Mouse (Mus musculus): Measurements from ENCODE around the gene Plekhd1. TPM values are rescaled to one million over a fixed set of nuclear protein-coding genes. Genes with fewer than 3 reads are reported as not detected.

Gene Plekhd1
- 1.2 and 1.4 TPM in 2 replicates for polyA plus RNA-seq (2014; fragmentation: Nextera tagmentation; extraction: Ambion mirVana)

DNA sequence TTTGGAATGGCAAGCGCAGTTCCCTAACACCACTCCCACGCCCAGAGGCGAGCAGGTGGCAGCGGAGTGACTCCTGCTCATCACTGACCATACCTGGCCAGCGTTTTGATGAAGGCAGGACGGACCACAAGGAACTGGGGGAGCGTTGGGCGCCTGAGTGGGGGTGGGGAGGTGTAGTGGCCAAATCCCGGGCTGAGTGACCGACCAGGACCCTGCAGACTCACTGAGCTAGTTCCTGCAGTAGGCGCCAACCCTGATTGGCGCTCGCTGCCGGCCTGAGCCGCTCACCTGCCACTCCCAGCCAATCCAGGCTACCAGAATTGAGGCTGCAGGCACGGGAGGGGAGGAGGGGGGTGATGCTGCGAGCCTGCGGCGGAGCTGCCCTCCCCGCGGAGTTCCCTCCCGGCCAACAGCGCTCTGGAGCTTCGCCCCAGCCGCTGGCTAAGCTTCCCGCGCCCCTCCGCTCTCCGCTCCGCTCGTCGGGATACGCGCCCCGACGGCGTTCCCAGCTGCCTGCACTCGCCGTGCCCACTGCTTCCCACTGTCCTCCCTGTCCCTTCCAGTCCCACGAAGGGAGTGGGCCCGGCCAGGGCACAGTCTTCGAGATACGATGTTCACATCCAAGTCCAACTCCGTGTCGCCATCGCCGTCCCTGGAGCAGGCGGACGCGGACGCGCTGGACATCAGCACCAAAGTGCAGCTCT lies at the start of gene Plekhd1:
Plekhd1 (plus strand) TSS at position 323 of the 704 bp plus-strand sequence.
- H3K9ac ChIP-seq (ENCODE audit: low read depth, low read length) = 0 out of 2 replicates have a peak within 1 kb of the TSS, but pooled peaks have one; percentile 34
- DNase-seq (ENCODE audit: low spot score) (peak; percentile 56), ATAC-seq (ENCODE audit: low read depth) (peak; percentile 81)
- no peaks in the 10 kb centered on the region for H3K36me3 ChIP-seq (ENCODE audit: control insufficient read depth, insufficient read depth, low read length)
- peaks cover 15% of the 10 kb centered on the region for H3K4me1 ChIP-seq (ENCODE audit: control insufficient read depth, insufficient read depth, low read length)
- no peak within 1 kb of the TSS for H3K27ac ChIP-seq (replicated peaks; ENCODE audit: low read depth, low read length)
- peaks cover 44% of the 10 kb centered on the region for H3K27me3 ChIP-seq (replicated peaks; ENCODE audit: control insufficient read depth, insufficient read depth, low read length)
- peak within 1 kb of the TSS; percentile 42 for H3K4me3 ChIP-seq (ENCODE audit: low read depth, low read length)
- H3K9me3 ChIP-seq (ENCODE audit: control insufficient read depth, low read length) = no peaks in the 10 kb centered on the region
- H3K4me2 ChIP-seq (ENCODE audit: low read depth, low read length) = peak within 1 kb of the TSS; percentile 62
- 3% methylated on average over 31 of the region's 52 CpGs for WGBS

DNA sequence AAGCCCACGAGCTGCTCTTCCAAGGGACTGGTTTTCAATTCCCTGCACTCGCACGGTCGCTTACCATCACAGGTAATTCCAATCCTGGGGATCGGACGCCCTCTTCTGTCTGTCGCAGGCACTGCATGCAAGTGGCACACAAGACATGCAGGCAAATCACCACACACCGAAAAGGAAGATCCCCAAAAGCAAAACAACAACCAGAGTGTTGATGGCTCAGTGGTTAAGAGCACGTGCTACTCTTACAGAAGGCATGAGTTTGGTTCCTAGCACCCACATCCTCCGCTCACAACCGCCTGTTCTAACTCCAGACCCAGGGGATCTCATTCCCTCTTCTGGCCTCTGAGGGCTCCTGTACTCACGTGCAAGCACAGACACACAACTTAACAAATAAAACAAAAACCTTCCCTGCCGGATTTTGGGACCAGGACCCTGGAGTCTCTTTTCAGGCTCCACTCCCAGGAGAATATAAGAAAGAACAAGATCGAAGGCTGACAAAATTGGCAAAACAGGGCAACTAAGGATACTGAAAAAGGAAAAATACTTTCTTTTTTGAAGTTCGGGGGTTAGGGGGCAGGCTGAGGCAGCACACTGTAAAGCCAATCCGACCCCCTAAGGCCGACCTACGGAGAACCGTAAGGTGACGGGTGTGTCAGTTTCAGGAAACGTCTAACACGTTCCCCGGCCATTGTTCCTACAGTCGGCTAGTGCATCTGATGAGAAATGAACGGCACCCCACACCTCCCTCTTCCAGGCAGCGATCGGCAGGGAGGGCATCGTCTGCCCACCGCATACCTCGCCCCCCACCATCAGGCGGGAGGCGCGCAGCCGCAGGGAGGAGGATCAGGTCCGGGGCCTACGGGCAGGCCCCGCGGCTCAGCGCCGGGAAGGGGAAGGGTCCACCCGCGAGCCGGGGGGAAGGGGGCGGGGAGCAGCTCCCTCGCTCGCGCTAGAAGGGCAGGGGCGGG lies 49.4 kb upstream of the Plekhd1 start:
- Histone ChIP-seq H3K4me1 (ENCODE audit: control insufficient read depth, insufficient read depth, low read length) (peaks cover 26% of the 10 kb centered on the region), H3K27me3 (replicated peaks; ENCODE audit: control insufficient read depth, insufficient read depth, low read length) (no peaks in the 10 kb centered on the region), H3K36me3 (ENCODE audit: control insufficient read depth, insufficient read depth, low read length) (peaks cover 42% of the 10 kb centered on the region), H3K9ac (ENCODE audit: low read depth, low read length) (peak overlapping the region; percentile 92), H3K9me3 (ENCODE audit: control insufficient read depth, low read length) (no peaks in the 10 kb centered on the region), H3K27ac (replicated peaks; ENCODE audit: low read depth, low read length) (peak overlapping the region; percentile 93), H3K4me3 (ENCODE audit: low read depth, low read length) (peak overlapping the region; percentile 81), H3K4me2 (ENCODE audit: low read depth, low read length) (peak overlapping the region; percentile 88)
- DNase-seq (ENCODE audit: low spot score) (peak; percentile 32), ATAC-seq (ENCODE audit: low read depth) (peak; percentile 64)
- WGBS = 3% methylated on average over 29 of the region's 48 CpGs

DNA sequence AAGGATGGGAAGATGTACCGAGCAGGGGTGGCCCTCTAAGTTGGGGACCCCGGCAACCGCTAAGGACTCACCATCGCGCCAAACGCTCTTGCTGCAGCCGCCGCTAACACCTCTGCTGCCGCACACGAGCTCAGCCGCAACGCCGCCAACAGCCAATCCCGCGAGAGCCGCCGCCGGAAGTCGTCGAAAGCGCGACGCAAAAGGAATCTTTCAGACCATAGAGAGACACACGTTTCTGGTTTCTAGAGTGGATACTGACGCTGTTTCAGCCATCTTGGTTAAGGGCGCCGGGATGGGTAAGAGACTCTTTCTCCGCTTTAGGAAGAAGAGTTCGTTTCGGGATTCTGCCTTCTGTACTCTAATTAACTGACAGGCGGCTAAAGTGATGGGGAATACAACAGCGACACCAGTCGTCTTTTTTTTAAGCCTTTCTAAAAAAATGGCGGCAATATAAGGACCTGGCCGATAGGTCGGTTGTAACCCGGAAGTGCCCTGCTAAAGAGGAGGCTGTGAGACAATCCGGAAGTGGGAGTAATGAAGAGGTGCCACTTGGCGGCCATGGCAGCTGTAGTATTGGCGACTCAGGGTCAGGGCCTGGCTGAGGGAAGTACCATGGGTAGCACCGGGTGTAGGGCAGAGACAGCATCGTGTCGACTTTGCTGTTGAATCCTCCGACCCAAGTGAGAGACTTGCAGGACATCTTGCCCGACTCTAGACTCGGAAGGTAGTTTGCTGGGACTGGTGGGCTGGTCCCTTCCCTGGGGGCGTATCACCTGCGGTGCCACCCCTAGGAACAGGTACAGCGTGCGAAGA lies 48.5 kb upstream of the Plekhd1 start, which contains the start of the genes Slc39a9 and Erh:
Slc39a9 (plus strand) TSS at position 191 of the 813 bp plus-strand sequence.
Erh (minus strand) TSS at position 649 of the 813 bp plus-strand sequence.
- Histone ChIP-seq H3K9me3 (ENCODE audit: control insufficient read depth, low read length) (no peaks in the 10 kb centered on the region), H3K27ac (replicated peaks; ENCODE audit: low read depth, low read length) (peak within 1 kb of the TSS; percentile 93), H3K4me1 (ENCODE audit: control insufficient read depth, insufficient read depth, low read length) (peaks cover 26% of the 10 kb centered on the region), H3K4me3 (ENCODE audit: low read depth, low read length) (peak within 1 kb of the TSS; percentile 81), H3K9ac (ENCODE audit: low read depth, low read length) (peak within 1 kb of the TSS; percentile 92), H3K4me2 (ENCODE audit: low read depth, low read length) (peak within 1 kb of the TSS; percentile 88), H3K36me3 (ENCODE audit: control insufficient read depth, insufficient read depth, low read length) (peaks cover 37% of the 10 kb centered on the region), H3K27me3 (replicated peaks; ENCODE audit: control insufficient read depth, insufficient read depth, low read length) (no peaks in the 10 kb centered on the region)
- ATAC-seq (ENCODE audit: low read depth) (peak; percentile 97), DNase-seq (ENCODE audit: low spot score) (peak; percentile 98)
- WGBS = under 1% methylated on average over 49 of the region's 50 CpGs

- Histone ChIP-seq H3K4me2 (ENCODE audit: low read depth, low read length) (peak overlapping the region; percentile 88), H3K4me3 (ENCODE audit: low read depth, low read length) (peak overlapping the region; percentile 81), H3K4me1 (ENCODE audit: control insufficient read depth, insufficient read depth, low read length) (peaks cover 26% of the 10 kb centered on the region), H3K36me3 (ENCODE audit: control insufficient read depth, insufficient read depth, low read length) (peaks cover 35% of the 10 kb centered on the region), H3K27ac (replicated peaks; ENCODE audit: low read depth, low read length) (peak overlapping the region; percentile 93; the same call in 1 of the 2 replicates), H3K9ac (ENCODE audit: low read depth, low read length) (peak overlapping the region; percentile 92), H3K9me3 (ENCODE audit: control insufficient read depth, low read length) (no peaks in the 10 kb centered on the region), H3K27me3 (replicated peaks; ENCODE audit: control insufficient read depth, insufficient read depth, low read length) (no peaks in the 10 kb centered on the region)
- DNase-seq (ENCODE audit: low spot score) (no peak), ATAC-seq (ENCODE audit: low read depth) (no peak)
- WGBS = 5% methylated on average over 18 of the region's 18 CpGs
Measured at GRCm38 (mm10) chr12:80644506-80644868, 47.9 kb upstream of the Plekhd1 start.

DNA sequence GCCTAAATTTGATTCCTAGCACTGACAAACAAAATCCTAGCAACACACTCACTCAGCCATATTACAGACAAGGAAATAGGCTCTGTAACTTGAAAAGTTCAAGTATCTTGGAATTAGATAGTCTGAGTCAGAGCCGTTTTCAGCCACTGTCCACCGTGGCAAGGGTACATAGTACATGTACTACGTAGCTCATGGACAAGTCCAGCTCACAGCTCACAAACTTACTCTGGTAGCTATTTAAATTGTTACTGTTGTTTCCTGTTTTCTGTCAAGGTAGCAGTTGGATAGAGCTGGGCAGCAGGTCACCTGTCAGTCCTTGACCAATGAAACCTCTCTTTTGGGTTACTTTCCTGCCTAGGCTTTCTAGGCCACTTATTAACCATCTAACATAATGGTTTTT lies 46.0 kb upstream of the Plekhd1 start:
- Histone ChIP-seq H3K4me3 (ENCODE audit: low read depth, low read length) (0 out of 2 replicates have a peak overlapping the region, but pooled peaks have one; percentile 81), H3K27ac (replicated peaks; ENCODE audit: low read depth, low read length) (no peak overlapping the region), H3K27me3 (replicated peaks; ENCODE audit: control insufficient read depth, insufficient read depth, low read length) (no peaks in the 10 kb centered on the region), H3K36me3 (ENCODE audit: control insufficient read depth, insufficient read depth, low read length) (peaks cover 25% of the 10 kb centered on the region), H3K9me3 (ENCODE audit: control insufficient read depth, low read length) (no peaks in the 10 kb centered on the region), H3K4me2 (ENCODE audit: low read depth, low read length) (peak overlapping the region; percentile 88), H3K4me1 (ENCODE audit: control insufficient read depth, insufficient read depth, low read length) (peaks cover 26% of the 10 kb centered on the region), H3K9ac (ENCODE audit: low read depth, low read length) (peak overlapping the region; percentile 26; the same call in 1 of the 2 replicates)
- DNase-seq (ENCODE audit: low spot score) = no peak
- no peak for ATAC-seq (ENCODE audit: low read depth)
- 84% methylated on average over 3 of the region's 3 CpGs for WGBS

GRCm38 (mm10) chr12:80653951-80654658 lies 38.3 kb upstream of the Plekhd1 start:
- no peak overlapping the region for H3K27ac ChIP-seq (replicated peaks; ENCODE audit: low read depth, low read length)
- 95% methylated on average over 7 of the region's 7 CpGs for WGBS
- ATAC-seq (ENCODE audit: low read depth) = peak; percentile 53; the same call in 1 of the 2 replicates

GRCm38 (mm10) chr12:80654659-80655025 lies 37.7 kb upstream of the Plekhd1 start:
- H3K4me1 ChIP-seq (ENCODE audit: control insufficient read depth, insufficient read depth, low read length) = no peaks in the 10 kb centered on the region
- WGBS = 89% methylated on average over 3 of the region's 3 CpGs
- DNase-seq (ENCODE audit: low spot score) (no peak), ATAC-seq (ENCODE audit: low read depth) (no peak)
- no peak overlapping the region for H3K4me2 ChIP-seq (ENCODE audit: low read depth, low read length)
- 0 out of 2 replicates have a peak, but pooled peaks cover 6% of the 10 kb centered on the region for H3K36me3 ChIP-seq (ENCODE audit: control insufficient read depth, insufficient read depth, low read length)
- H3K27me3 ChIP-seq (replicated peaks; ENCODE audit: control insufficient read depth, insufficient read depth, low read length) = no peaks in the 10 kb centered on the region
- no peak overlapping the region for H3K27ac ChIP-seq (replicated peaks; ENCODE audit: low read depth, low read length)
- no peak overlapping the region for H3K4me3 ChIP-seq (ENCODE audit: low read depth, low read length)
- H3K9ac ChIP-seq (ENCODE audit: low read depth, low read length) = no peak overlapping the region
- no peaks in the 10 kb centered on the region for H3K9me3 ChIP-seq (ENCODE audit: control insufficient read depth, low read length)

More at GRCm38 (mm10) chr12:80653951-80654658, 38.3 kb upstream of the Plekhd1 start:
- H3K4me2 ChIP-seq (ENCODE audit: low read depth, low read length) = no peak overlapping the region
- H3K4me3 ChIP-seq (ENCODE audit: low read depth, low read length) = no peak overlapping the region
- H3K9ac ChIP-seq (ENCODE audit: low read depth, low read length) = no peak overlapping the region
- peaks cover 7% of the 10 kb centered on the region; the same call in 1 of the 2 replicates for H3K36me3 ChIP-seq (ENCODE audit: control insufficient read depth, insufficient read depth, low read length)
- DNase-seq (ENCODE audit: low spot score) = peak; percentile 8
- H3K27me3 ChIP-seq (replicated peaks; ENCODE audit: control insufficient read depth, insufficient read depth, low read length) = no peaks in the 10 kb centered on the region
- H3K9me3 ChIP-seq (ENCODE audit: control insufficient read depth, low read length) = no peaks in the 10 kb centered on the region
- no peaks in the 10 kb centered on the region for H3K4me1 ChIP-seq (ENCODE audit: control insufficient read depth, insufficient read depth, low read length)
